Mouse (Mus musculus): ENCODE data around the gene Ache. TPM values are rescaled to one million over a fixed set of nuclear protein-coding genes. Genes with fewer than 3 reads are reported as not detected.
A peak's percentile ranks its signal among the peaks of the same experiment; 100 is the strongest.

Gene Ache
- polyA plus RNA-seq, 1 experiment from 2014 or later = 12.3 TPM

DNA sequence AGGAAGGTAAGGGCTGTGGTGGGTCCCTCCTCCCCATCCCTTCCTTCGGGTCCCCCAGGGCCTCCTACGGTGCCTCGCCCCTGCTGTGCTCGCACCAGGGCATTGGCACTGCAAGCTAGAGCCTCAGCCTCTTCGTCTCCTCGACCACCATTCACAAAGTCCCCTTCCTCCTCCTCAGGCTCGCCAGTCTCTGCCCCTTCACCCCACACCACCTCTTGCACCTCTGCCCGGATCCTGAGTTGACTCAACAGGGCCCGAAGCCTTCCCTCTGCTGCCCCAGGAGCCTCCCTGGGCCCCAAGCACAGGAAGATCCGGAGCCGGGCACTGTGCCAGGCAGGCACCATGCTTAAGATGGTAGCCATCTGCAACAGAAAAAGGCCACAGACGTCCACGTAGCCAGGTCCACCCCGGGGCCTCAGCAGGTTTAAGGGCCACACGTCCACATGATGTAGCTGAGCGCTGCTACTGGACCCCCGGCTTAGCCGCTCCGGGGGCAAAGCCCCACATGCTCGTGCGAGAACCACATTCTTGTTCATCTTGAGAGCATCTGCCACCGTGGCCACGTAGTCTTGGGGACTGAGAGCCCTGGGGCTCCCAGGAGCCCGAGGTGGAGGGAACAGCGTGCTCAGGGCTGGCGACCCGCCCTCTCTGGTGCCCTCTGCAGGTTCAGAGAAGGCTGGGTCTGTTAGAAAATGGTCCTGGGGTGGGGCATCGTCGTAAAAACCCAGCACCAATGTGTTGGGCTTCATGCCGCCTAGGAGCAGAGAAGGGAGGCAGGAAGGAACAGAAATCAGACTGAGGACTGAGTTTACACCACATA lies 28.0 kb downstream of the Ache start:
- peak overlapping the region; percentile 67 for H3K4me2 ChIP-seq
- no peaks in the 10 kb centered on the region for H3K9me3 ChIP-seq
- peaks cover 31% of the 10 kb centered on the region for H3K4me1 ChIP-seq
- 0 out of 2 replicates have a peak overlapping the region, but pooled peaks have one; percentile 5 for H3K9ac ChIP-seq
- peaks cover 21% of the 10 kb centered on the region for H3K36me3 ChIP-seq
- H3K4me3 ChIP-seq (replicated peaks) = no peak overlapping the region
- peak overlapping the region; percentile 93 for H3K27ac ChIP-seq
- 40% methylated on average over 30 of the region's 30 CpGs for WGBS
- ATAC-seq (ENCODE audit: insufficient read depth, low FRiP score, low read depth) = no peak
- H3K27me3 ChIP-seq (replicated peaks) = no peaks in the 10 kb centered on the region

DNA sequence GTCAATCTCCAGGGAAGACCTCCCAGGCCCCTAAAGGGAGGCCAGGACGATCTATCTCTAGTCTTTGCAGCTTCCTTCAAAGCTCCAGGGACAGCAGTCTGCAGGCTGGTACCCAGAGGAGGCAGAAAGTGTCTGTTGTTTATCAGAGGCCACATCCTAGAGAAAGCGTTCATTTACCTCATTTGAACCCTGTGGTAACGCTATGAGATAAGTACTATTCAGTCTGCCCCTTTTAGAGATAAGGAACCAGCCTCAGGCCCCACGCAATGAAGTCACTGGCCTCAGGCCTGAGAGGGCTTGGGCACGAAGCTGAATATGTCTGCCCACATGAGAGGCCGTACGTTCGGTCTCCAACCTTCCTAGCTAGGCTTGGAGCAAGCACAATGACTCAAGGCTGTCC lies 30.0 kb downstream of the Ache start:
- Histone ChIP-seq H3K9ac (no peak overlapping the region), H3K27me3 (replicated peaks) (no peaks in the 10 kb centered on the region), H3K9me3 (no peaks in the 10 kb centered on the region), H3K27ac (no peak overlapping the region), H3K4me1 (peaks cover 22% of the 10 kb centered on the region), H3K4me3 (replicated peaks) (no peak overlapping the region), H3K4me2 (no peak overlapping the region), H3K36me3 (peaks cover 19% of the 10 kb centered on the region)
- 74% methylated on average over 8 of the region's 8 CpGs for WGBS
- ATAC-seq (ENCODE audit: insufficient read depth, low FRiP score, low read depth) = no peak

DNA sequence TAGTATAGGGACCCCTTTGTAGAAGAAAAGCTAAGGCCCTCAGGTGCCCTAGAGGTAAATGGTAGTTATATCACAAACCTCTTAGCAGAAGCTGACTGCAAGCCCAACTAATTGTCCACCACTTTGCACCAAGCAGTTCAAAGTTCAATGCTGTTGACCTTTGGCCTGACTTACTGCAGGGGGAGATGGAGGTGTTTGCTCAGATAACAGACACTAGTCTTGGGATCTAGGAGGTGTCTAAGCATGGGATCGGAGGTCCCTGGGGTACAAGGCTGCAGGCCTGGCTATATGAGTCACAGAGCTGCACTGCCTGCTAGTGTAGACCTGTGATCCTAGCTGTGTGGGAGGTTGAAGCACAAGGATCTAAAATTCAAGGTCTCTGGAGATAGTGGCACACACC lies 31.3 kb downstream of the Ache start:
- Histone ChIP-seq H3K4me1 (peaks cover 16% of the 10 kb centered on the region), H3K9me3 (no peaks in the 10 kb centered on the region), H3K4me2 (no peak overlapping the region), H3K27ac (no peak overlapping the region), H3K27me3 (replicated peaks) (no peaks in the 10 kb centered on the region), H3K4me3 (replicated peaks) (no peak overlapping the region), H3K36me3 (peaks cover 19% of the 10 kb centered on the region), H3K9ac (no peak overlapping the region)
- 77% methylated on average over 1 of the region's 1 CpGs for WGBS
- ATAC-seq (ENCODE audit: insufficient read depth, low FRiP score, low read depth) = no peak

DNA sequence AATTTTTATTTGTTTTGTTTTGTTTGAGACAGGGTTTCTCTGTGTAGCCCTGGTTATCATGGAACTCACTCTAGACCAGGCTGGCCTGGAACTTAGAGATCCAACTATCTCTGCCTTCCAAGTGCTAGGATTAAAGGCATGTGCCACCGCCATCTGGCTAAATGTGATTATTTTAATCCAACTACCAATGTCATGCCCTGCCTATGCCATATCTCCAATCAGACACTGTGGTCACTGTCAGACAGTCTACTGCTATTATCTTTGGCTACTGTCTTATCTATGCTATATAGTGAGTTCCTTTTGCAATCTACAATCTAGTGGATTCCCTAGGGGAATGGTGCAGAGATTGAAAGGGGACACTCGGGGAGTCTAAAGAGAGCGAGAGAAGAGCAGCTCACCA lies 33.7 kb downstream of the Ache start:
- Histone ChIP-seq H3K27ac (no peak overlapping the region), H3K9me3 (no peaks in the 10 kb centered on the region), H3K27me3 (replicated peaks) (no peaks in the 10 kb centered on the region), H3K4me1 (no peaks in the 10 kb centered on the region), H3K4me2 (no peak overlapping the region), H3K36me3 (peaks cover 21% of the 10 kb centered on the region), H3K4me3 (replicated peaks) (no peak overlapping the region), H3K9ac (no peak overlapping the region)
- no peak for ATAC-seq (ENCODE audit: insufficient read depth, low FRiP score, low read depth)
- 92% methylated on average over 3 of the region's 3 CpGs for WGBS

DNA sequence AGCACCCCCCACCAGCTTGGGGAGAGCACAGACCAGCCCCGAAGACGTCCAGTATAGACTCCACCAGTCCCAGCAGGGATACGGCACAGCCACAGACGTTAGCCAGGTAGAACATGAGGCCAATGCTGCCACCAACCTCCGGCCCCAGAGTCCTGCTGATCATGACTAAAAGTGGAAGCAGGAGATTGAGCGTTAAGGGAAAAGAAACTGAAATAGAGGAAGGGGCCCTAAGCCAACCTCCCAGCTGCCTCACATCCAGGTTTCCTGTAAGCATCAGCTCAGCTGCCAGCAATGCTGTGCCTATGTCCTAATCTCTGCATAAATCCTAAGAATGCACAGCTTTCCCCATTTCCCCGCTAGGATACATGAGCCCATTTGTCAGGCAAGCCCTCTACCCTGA lies 43.6 kb downstream of the Ache start:
- Histone ChIP-seq H3K27ac (no peak overlapping the region), H3K36me3 (peaks cover 10% of the 10 kb centered on the region; the same call in 1 of the 2 replicates), H3K4me2 (no peak overlapping the region), H3K4me3 (replicated peaks) (no peak overlapping the region), H3K9me3 (no peaks in the 10 kb centered on the region), H3K9ac (no peak overlapping the region), H3K27me3 (replicated peaks) (no peaks in the 10 kb centered on the region), H3K4me1 (peaks cover 22% of the 10 kb centered on the region)
- WGBS = 84% methylated on average over 7 of the region's 7 CpGs
- no peak for ATAC-seq (ENCODE audit: insufficient read depth, low FRiP score, low read depth)

DNA sequence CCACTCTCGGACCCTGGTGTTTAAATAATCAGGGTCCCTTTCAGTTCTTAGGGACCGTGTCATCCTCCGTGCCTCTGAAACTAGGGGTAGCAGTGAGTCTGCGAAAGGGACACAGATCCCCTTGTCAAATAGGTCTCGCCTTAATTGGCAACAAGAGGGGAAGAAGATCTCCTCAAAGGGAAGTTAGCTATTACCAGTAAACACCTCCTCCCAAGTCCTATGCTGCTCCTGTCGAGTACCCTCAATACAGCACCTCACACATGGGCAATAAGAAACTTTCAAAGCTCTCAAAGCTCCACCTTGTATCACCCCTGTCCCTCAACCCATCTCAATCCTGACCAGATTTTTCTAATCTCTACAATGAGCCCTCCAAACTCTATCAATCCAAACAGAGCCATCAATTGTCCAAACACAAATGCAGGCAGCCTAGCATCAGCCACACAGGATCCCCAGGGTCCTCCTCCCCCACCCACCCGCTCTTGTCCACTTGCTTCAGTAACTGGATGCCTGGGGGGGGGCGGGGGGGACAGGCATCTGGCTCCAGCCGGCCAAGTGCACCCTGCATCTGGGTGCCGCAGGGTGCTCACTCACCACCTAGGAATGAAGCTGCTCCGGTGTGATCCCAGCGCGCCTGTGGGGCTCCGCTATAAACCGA lies 45.7 kb downstream of the Ache start:
- peak overlapping the region; percentile 97 for H3K4me2 ChIP-seq
- H3K36me3 ChIP-seq = no peaks in the 10 kb centered on the region
- peaks cover 22% of the 10 kb centered on the region for H3K4me1 ChIP-seq
- WGBS = 18% methylated on average over 15 of the region's 15 CpGs
- ATAC-seq (ENCODE audit: insufficient read depth, low FRiP score, low read depth) = no peak
- no peaks in the 10 kb centered on the region for H3K9me3 ChIP-seq
- H3K4me3 ChIP-seq (replicated peaks) = peak overlapping the region; percentile 72
- no peaks in the 10 kb centered on the region for H3K27me3 ChIP-seq (replicated peaks)
- peak overlapping the region; percentile 68 for H3K9ac ChIP-seq
- H3K27ac ChIP-seq = peak overlapping the region; percentile 33; the same call in 1 of the 2 replicates

DNA sequence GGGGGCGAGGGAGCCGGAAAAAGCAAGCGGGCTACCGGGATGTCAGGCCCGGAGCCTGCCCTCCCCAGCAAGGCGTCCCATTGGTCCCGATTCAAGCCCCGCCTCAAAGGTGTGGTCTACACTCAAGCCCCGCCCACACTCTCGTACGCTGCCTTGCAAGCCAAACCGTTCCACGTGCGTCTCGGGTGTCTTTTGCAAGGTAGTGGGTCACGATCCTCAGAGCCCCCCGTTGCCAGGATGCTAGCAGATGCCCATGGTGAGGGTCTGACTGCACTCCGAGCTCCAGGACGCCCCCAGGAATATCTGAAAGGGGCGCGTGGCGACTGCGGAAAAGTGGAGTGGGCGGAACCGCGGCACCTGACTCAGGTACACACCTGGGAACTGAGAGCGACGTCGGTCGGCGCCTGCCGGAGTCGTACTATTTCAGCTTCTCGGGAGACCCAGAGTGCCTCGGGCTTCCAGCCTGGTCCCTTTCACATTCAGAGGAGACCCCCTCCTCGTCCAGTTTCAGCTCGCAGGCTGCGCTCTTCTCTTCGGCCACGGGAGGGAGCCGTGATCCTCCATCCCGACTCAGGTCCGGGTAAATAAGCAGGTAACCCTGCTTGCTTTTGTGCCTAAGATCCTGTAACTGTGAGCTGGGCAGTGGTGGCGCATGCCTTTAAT lies 46.3 kb downstream of the Ache start, which contains the start of gene Slc12a9:
Gene Slc12a9 (minus strand): TSS at position 86 of the 663 bp plus-strand sequence.
- H3K4me1 ChIP-seq = peaks cover 22% of the 10 kb centered on the region
- peak; percentile 83 for ATAC-seq (ENCODE audit: insufficient read depth, low FRiP score, low read depth)
- H3K27me3 ChIP-seq (replicated peaks) = no peaks in the 10 kb centered on the region
- H3K4me3 ChIP-seq (replicated peaks) = peak within 1 kb of the TSS; percentile 72
- peak within 1 kb of the TSS; percentile 68 for H3K9ac ChIP-seq
- under 1% methylated on average over 44 of the region's 44 CpGs for WGBS
- no peaks in the 10 kb centered on the region for H3K9me3 ChIP-seq
- peak within 1 kb of the TSS; percentile 97 for H3K4me2 ChIP-seq
- H3K27ac ChIP-seq = peak within 1 kb of the TSS; percentile 33
- no peaks in the 10 kb centered on the region for H3K36me3 ChIP-seq

DNA sequence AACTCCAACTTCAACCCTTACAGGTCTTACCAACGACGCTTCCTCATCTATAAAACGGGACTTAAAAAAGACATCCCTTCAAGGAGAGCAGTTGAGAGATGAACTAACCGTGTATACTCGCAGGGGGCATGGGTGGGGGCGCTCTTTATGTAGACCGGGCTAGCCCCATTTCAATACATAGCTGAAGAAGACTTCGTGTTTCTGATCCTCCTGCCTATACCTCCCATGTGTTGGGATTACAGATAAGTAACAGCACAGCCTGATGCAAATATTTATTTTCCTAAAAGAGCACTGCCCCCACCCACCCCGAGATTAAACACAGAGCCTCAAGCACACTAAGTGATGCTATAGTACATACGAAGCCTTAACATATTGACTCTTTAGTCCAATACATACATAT lies 47.0 kb downstream of the Ache start:
- Histone ChIP-seq H3K4me1 (peaks cover 26% of the 10 kb centered on the region), H3K9me3 (no peaks in the 10 kb centered on the region), H3K4me2 (peak overlapping the region; percentile 97), H3K27me3 (replicated peaks) (no peaks in the 10 kb centered on the region), H3K36me3 (no peaks in the 10 kb centered on the region), H3K9ac (no peak overlapping the region), H3K27ac (0 out of 2 replicates have a peak overlapping the region, but pooled peaks have one; percentile 33), H3K4me3 (replicated peaks) (no peak overlapping the region)
- no peak for ATAC-seq (ENCODE audit: insufficient read depth, low FRiP score, low read depth)
- WGBS = 43% methylated on average over 10 of the region's 10 CpGs

DNA sequence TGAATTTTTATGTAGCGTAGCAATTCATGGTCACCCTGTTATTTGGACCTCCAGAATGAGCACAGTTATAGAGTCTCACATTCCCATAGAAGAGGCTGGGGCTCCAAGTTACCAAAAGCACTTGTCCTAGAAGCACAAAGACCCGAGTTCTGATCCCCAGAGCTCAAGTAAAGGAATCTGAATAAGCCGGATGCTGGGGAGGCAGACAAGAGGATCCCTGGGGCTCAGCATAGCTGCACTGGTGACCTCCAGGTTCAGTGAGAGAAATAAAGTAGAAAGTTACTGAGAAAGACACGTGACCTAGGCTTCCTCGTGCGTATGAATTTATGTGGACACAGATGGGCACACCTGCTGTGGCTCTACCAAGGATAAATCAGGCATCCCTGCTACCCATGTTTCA lies 47.7 kb downstream of the Ache start:
- Histone ChIP-seq H3K27me3 (replicated peaks) (no peaks in the 10 kb centered on the region), H3K4me1 (peaks cover 30% of the 10 kb centered on the region), H3K4me2 (no peak overlapping the region), H3K9ac (no peak overlapping the region), H3K36me3 (no peaks in the 10 kb centered on the region), H3K27ac (no peak overlapping the region), H3K4me3 (replicated peaks) (no peak overlapping the region), H3K9me3 (no peaks in the 10 kb centered on the region)
- no peak for ATAC-seq (ENCODE audit: insufficient read depth, low FRiP score, low read depth)
- 70% methylated on average over 6 of the region's 6 CpGs for WGBS

DNA sequence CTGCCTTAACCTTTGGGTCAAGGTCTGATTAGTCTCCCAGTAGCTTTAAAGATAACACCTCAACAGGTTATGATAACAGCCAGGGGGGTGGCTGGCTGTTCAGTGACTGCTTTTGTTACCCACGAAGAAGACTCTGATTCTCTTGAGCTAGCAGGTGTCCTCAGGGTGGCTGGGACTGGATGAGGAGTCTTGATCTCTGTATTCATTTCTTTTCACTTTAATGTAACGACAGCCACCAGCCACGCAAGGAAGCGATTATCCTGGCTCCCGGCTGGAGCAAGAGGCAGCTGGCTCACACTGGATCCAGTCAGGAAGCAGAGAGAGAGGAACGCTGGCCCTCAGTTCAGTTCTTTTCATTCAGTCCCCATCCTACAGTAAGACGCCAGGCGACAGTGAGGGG lies 49.9 kb downstream of the Ache start:
- Histone ChIP-seq H3K36me3 (no peaks in the 10 kb centered on the region), H3K4me3 (replicated peaks) (no peak overlapping the region), H3K27ac (peak overlapping the region; percentile 18; the same call in 1 of the 2 replicates), H3K27me3 (replicated peaks) (no peaks in the 10 kb centered on the region), H3K9me3 (no peaks in the 10 kb centered on the region), H3K4me2 (no peak overlapping the region), H3K9ac (no peak overlapping the region), H3K4me1 (peaks cover 30% of the 10 kb centered on the region)
- ATAC-seq (ENCODE audit: insufficient read depth, low FRiP score, low read depth) = no peak
- 43% methylated on average over 8 of the region's 8 CpGs for WGBS

DNA sequence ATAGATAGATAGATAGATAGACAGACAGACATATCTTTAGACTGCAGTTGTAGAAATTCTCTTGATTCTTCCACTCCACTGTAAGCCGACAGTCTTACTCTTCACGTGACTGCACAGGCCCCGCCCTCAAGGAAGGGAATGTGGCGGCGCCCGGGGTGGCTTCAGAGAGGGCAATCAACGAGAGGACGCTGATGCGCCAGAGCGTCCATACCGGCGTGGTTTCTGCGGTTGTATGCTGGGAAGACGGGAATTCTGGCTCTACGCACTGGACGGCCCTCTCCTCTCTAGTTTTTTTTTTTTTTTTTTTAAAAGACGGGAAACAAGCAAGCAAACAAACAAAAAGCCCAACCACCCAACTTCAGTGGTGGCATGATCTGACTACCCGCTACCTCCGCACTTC lies 50.9 kb downstream of the Ache start:
- Histone ChIP-seq H3K4me2 (peak overlapping the region; percentile 73), H3K9me3 (no peaks in the 10 kb centered on the region), H3K9ac (peak overlapping the region; percentile 48; the same call in 1 of the 2 replicates), H3K27ac (peak overlapping the region; percentile 89), H3K4me1 (peaks cover 22% of the 10 kb centered on the region; the same call in 1 of the 2 replicates), H3K36me3 (no peaks in the 10 kb centered on the region), H3K27me3 (replicated peaks) (no peaks in the 10 kb centered on the region), H3K4me3 (replicated peaks) (peak overlapping the region; percentile 42)
- WGBS = under 1% methylated on average over 19 of the region's 19 CpGs
- peak; percentile 82 for ATAC-seq (ENCODE audit: insufficient read depth, low FRiP score, low read depth)
